Mouse (Mus musculus) neural tube, embryonic 12.5 days (tissue): ENCODE data around the gene Slc23a4. TPM values are rescaled to one million over a fixed set of nuclear protein-coding genes. Genes with fewer than 3 reads are reported as not detected.
A peak's percentile ranks its signal among the peaks of the same experiment; 100 is the strongest.

Experiments
- ATAC-seq: fragments of 200-750 bp; cut with Nextera tagmentation; 2 replicates; pipeline ENCODE4 v1.8.0; 2017; ENCODE audit warnings: low read depth, mild to moderate bottlenecking, moderate TSS enrichment, moderate library complexity; ENCODE audit not compliant: low FRiP score
- H3K27ac ChIP-seq: fragments of 300-500 bp; sonication (generic); 2 replicates; pipeline ENCODE4 v1.5.1; 2016
- H3K27me3 ChIP-seq: fragments of 300-500 bp; sonication (generic); replicated peaks from 2 replicates; pipeline ENCODE4 v1.6.1; 2016; ENCODE audit warnings: mild to moderate bottlenecking
- H3K36me3 ChIP-seq: fragments of 300-500 bp; sonication (generic); 2 replicates; pipeline ENCODE4 v1.6.1; 2016; ENCODE audit warnings: mild to moderate bottlenecking
- H3K4me1 ChIP-seq: fragments of 300-500 bp; sonication (generic); 2 replicates; pipeline ENCODE4 v1.6.1; 2016
- H3K4me2 ChIP-seq: fragments of 300-500 bp; sonication (generic); replicated peaks from 2 replicates; pipeline ENCODE4 v1.6.1; 2016; ENCODE audit warnings: mild to moderate bottlenecking
- H3K4me3 ChIP-seq: fragments of 300-500 bp; sonication (generic); 2 replicates; pipeline ENCODE4 v1.5.1; 2016
- H3K9ac ChIP-seq: fragments of 300-500 bp; sonication (generic); 2 replicates; pipeline ENCODE4 v1.6.1; 2016; ENCODE audit warnings: mild to moderate bottlenecking
- H3K9me3 ChIP-seq: fragments of 300-500 bp; sonication (generic); 2 replicates; pipeline ENCODE4 v1.6.1; 2016; ENCODE audit warnings: mild to moderate bottlenecking
- WGBS: fragments of 180-500 bp; shearing (Covaris S2); methylation state at CpG from one replicate; pipeline ENCODE4 v1.1.7; 2016; 5-methylcytosine and 5-hydroxymethylcytosine counted together
- polyA plus RNA-seq: library from polyadenylated mRNA; unstranded; fragments of >200 nt; fragmentation: Nextera tagmentation; extraction: Ambion mirVana; gene quantifications from 2 replicates; pipeline ENCODE4 v1.2.1, GENCODE M21; 2016

The Slc23a4 gene
- 0.55 and 0.67 TPM in 2 replicates for polyA plus RNA-seq

- 10% methylated on average over 20 of the region's 20 CpGs for WGBS
- no peak within 1 kb of the TSS for H3K9ac ChIP-seq
- H3K4me2 ChIP-seq: peak within 1 kb of the TSS; percentile 49
- H3K27ac ChIP-seq: no peak within 1 kb of the TSS
- H3K4me3 ChIP-seq: no peak within 1 kb of the TSS
- H3K9me3 ChIP-seq: no peaks in the 10 kb centered on the region
- H3K36me3 ChIP-seq: no peaks in the 10 kb centered on the region
- peak; percentile 25; the same call in 1 of the 2 replicates for ATAC-seq
- H3K27me3 ChIP-seq: no peaks in the 10 kb centered on the region
- H3K4me1 ChIP-seq: peaks cover 12% of the 10 kb centered on the region
Observed at GRCm38 (mm10) chr6:34988081-34988761, at the start of gene Slc23a4. TSS of gene Slc23a4 (minus strand) at chr6:34988404.

GRCm38 (mm10) chr6:35033341-35033740 lies 45.1 kb upstream of the Slc23a4 start:
- H3K4me1 ChIP-seq: no peaks in the 10 kb centered on the region
- ATAC-seq: no peak
- no peaks in the 10 kb centered on the region for H3K27me3 ChIP-seq
- H3K4me3 ChIP-seq: no peak overlapping the region
- 97% methylated on average over 11 of the region's 11 CpGs for WGBS
- H3K9me3 ChIP-seq: no peaks in the 10 kb centered on the region
- no peak overlapping the region for H3K27ac ChIP-seq
- no peak overlapping the region for H3K9ac ChIP-seq
- no peak overlapping the region for H3K4me2 ChIP-seq
- H3K36me3 ChIP-seq: 0 out of 2 replicates have a peak, but pooled peaks cover 3% of the 10 kb centered on the region

- no peak for ATAC-seq
- no peak overlapping the region for H3K9ac ChIP-seq
- H3K4me1 ChIP-seq: no peaks in the 10 kb centered on the region
- no peaks in the 10 kb centered on the region for H3K9me3 ChIP-seq
- no peak overlapping the region for H3K27ac ChIP-seq
- H3K36me3 ChIP-seq: 0 out of 2 replicates have a peak, but pooled peaks cover 3% of the 10 kb centered on the region
- WGBS: 90% methylated on average over 2 of the region's 2 CpGs
- H3K4me3 ChIP-seq: no peak overlapping the region
- H3K27me3 ChIP-seq: no peaks in the 10 kb centered on the region
- no peak overlapping the region for H3K4me2 ChIP-seq
Observed at GRCm38 (mm10) chr6:35032704-35033103, 44.5 kb upstream of the Slc23a4 start.

GRCm38 (mm10) chr6:35030811-35031210 lies 42.6 kb upstream of the Slc23a4 start:
- H3K27ac ChIP-seq: no peak overlapping the region
- ATAC-seq: no peak
- H3K4me3 ChIP-seq: no peak overlapping the region
- H3K9me3 ChIP-seq: no peaks in the 10 kb centered on the region
- 95% methylated on average over 4 of the region's 4 CpGs for WGBS
- H3K9ac ChIP-seq: no peak overlapping the region
- H3K36me3 ChIP-seq: no peaks in the 10 kb centered on the region
- H3K4me1 ChIP-seq: no peaks in the 10 kb centered on the region
- H3K4me2 ChIP-seq: no peak overlapping the region
- H3K27me3 ChIP-seq: no peaks in the 10 kb centered on the region

GRCm38 (mm10) chr6:35030226-35030625 lies 42.0 kb upstream of the Slc23a4 start:
- Histone ChIP-seq H3K4me3 (no peak overlapping the region), H3K36me3 (no peaks in the 10 kb centered on the region), H3K9me3 (no peaks in the 10 kb centered on the region), H3K9ac (no peak overlapping the region), H3K4me1 (no peaks in the 10 kb centered on the region), H3K4me2 (no peak overlapping the region), H3K27ac (no peak overlapping the region), H3K27me3 (no peaks in the 10 kb centered on the region)
- WGBS: 80% methylated on average over 6 of the region's 6 CpGs
- ATAC-seq: no peak

- H3K36me3 ChIP-seq: peaks cover 2% of the 10 kb centered on the region; the same call in 1 of the 2 replicates
- H3K9ac ChIP-seq: no peak overlapping the region
- 95% methylated on average over 2 of the region's 2 CpGs for WGBS
Observed at GRCm38 (mm10) chr6:35028023-35028422, 39.8 kb upstream of the Slc23a4 start.

GRCm38 (mm10) chr6:35027257-35027656 lies 39.1 kb upstream of the Slc23a4 start:
- WGBS: 75% methylated on average over 6 of the region's 6 CpGs
- Histone ChIP-seq H3K36me3 (peaks cover 6% of the 10 kb centered on the region; the same call in 1 of the 2 replicates), H3K4me1 (no peaks in the 10 kb centered on the region), H3K27ac (no peak overlapping the region), H3K4me3 (no peak overlapping the region), H3K27me3 (no peaks in the 10 kb centered on the region), H3K4me2 (no peak overlapping the region), H3K9ac (no peak overlapping the region), H3K9me3 (no peaks in the 10 kb centered on the region)
- no peak for ATAC-seq

More at GRCm38 (mm10) chr6:35028023-35028422, 39.8 kb upstream of the Slc23a4 start:
- ATAC-seq: no peak
- Histone ChIP-seq H3K27ac (no peak overlapping the region), H3K27me3 (no peaks in the 10 kb centered on the region), H3K4me1 (no peaks in the 10 kb centered on the region), H3K4me3 (no peak overlapping the region), H3K9me3 (no peaks in the 10 kb centered on the region), H3K4me2 (no peak overlapping the region)

- Histone ChIP-seq H3K4me2 (no peak overlapping the region), H3K4me3 (no peak overlapping the region), H3K9me3 (no peaks in the 10 kb centered on the region), H3K27me3 (no peaks in the 10 kb centered on the region), H3K36me3 (peaks cover 3% of the 10 kb centered on the region), H3K9ac (no peak overlapping the region), H3K4me1 (no peaks in the 10 kb centered on the region), H3K27ac (no peak overlapping the region)
- no peak for ATAC-seq
- 90% methylated on average over 5 of the region's 5 CpGs for WGBS
Observed at GRCm38 (mm10) chr6:35016624-35017023, 28.4 kb upstream of the Slc23a4 start.

- WGBS: 91% methylated on average over 1 of the region's 1 CpGs
- Histone ChIP-seq H3K4me1 (no peaks in the 10 kb centered on the region), H3K27me3 (no peaks in the 10 kb centered on the region), H3K9me3 (no peaks in the 10 kb centered on the region), H3K4me2 (no peak overlapping the region), H3K27ac (no peak overlapping the region), H3K9ac (no peak overlapping the region), H3K36me3 (no peaks in the 10 kb centered on the region; the same call in 1 of the 2 replicates), H3K4me3 (no peak overlapping the region)
- no peak for ATAC-seq
Observed at GRCm38 (mm10) chr6:35011953-35012352, 23.7 kb upstream of the Slc23a4 start.

GRCm38 (mm10) chr6:35010705-35011104 lies 22.5 kb upstream of the Slc23a4 start:
- no peak for ATAC-seq
- H3K4me2 ChIP-seq: no peak overlapping the region
- no peak overlapping the region for H3K4me3 ChIP-seq
- no peaks in the 10 kb centered on the region for H3K4me1 ChIP-seq
- 94% methylated on average over 5 of the region's 5 CpGs for WGBS
- H3K27ac ChIP-seq: no peak overlapping the region
- no peaks in the 10 kb centered on the region for H3K27me3 ChIP-seq
- no peak overlapping the region for H3K9ac ChIP-seq
- no peaks in the 10 kb centered on the region for H3K36me3 ChIP-seq
- no peaks in the 10 kb centered on the region for H3K9me3 ChIP-seq

- no peak overlapping the region for H3K4me2 ChIP-seq
- H3K36me3 ChIP-seq: no peaks in the 10 kb centered on the region
- H3K9me3 ChIP-seq: no peaks in the 10 kb centered on the region
- 90% methylated on average over 18 of the region's 18 CpGs for WGBS
- ATAC-seq: no peak
- no peak overlapping the region for H3K4me3 ChIP-seq
- no peak overlapping the region for H3K9ac ChIP-seq
- H3K27ac ChIP-seq: no peak overlapping the region
- no peaks in the 10 kb centered on the region for H3K27me3 ChIP-seq
- H3K4me1 ChIP-seq: 0 out of 2 replicates have a peak, but pooled peaks cover 4% of the 10 kb centered on the region
Observed at GRCm38 (mm10) chr6:35002261-35002669, 14.1 kb upstream of the Slc23a4 start.

GRCm38 (mm10) chr6:34999101-34999500 lies 10.9 kb upstream of the Slc23a4 start:
- H3K4me2 ChIP-seq: peak overlapping the region; percentile 8
- peak; percentile 15; the same call in 1 of the 2 replicates for ATAC-seq
- H3K27ac ChIP-seq: no peak overlapping the region
- H3K27me3 ChIP-seq: no peaks in the 10 kb centered on the region
- 15% methylated on average over 4 of the region's 4 CpGs for WGBS
- no peak overlapping the region for H3K4me3 ChIP-seq
- H3K4me1 ChIP-seq: peaks cover 8% of the 10 kb centered on the region; the same call in 1 of the 2 replicates
- H3K36me3 ChIP-seq: no peaks in the 10 kb centered on the region
- H3K9ac ChIP-seq: no peak overlapping the region
- no peaks in the 10 kb centered on the region for H3K9me3 ChIP-seq

GRCm38 (mm10) chr6:34996496-34996895 lies 8.3 kb upstream of the Slc23a4 start:
- Histone ChIP-seq H3K27me3 (no peaks in the 10 kb centered on the region), H3K9me3 (no peaks in the 10 kb centered on the region), H3K9ac (no peak overlapping the region), H3K4me1 (peaks cover 8% of the 10 kb centered on the region; the same call in 1 of the 2 replicates), H3K4me2 (no peak overlapping the region), H3K36me3 (no peaks in the 10 kb centered on the region), H3K27ac (no peak overlapping the region), H3K4me3 (no peak overlapping the region)
- 83% methylated on average over 4 of the region's 4 CpGs for WGBS
- no peak for ATAC-seq
